Mouse (Mus musculus) c-Kit-positive CD71-positive TER-119-negative erythroid progenitor cells, embryonic 14.5 days (primary cell): ENCODE measurements around the gene Polr3h.

ENCODE experiments used
- DNase-seq: peaks from one replicate; pipeline ENCODE4 v3.0.0-alpha.2; 2013; ENCODE audit warnings: low read depth

Gene Polr3h

DNA sequence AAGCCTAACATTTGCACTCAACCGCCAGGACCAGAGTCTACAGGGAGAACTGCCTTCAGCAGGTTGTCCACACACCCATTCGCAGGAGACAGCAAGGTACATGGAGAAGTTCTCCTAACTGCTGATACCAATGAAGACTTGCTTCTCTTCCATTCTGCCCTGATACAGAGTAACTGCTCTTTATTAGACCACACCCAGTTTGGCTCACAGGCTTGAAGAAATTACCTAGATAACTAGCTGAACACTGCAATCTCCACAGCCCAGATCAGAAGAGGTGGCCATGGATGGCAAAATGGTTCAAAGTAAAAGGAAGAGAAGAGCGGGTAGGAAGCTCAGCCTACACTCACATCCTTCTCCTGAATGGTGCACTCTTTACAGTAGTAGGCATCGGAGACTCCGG is 56.1 kb downstream of the Polr3h start:
- DNase-seq, result peak; percentile 65

DNA sequence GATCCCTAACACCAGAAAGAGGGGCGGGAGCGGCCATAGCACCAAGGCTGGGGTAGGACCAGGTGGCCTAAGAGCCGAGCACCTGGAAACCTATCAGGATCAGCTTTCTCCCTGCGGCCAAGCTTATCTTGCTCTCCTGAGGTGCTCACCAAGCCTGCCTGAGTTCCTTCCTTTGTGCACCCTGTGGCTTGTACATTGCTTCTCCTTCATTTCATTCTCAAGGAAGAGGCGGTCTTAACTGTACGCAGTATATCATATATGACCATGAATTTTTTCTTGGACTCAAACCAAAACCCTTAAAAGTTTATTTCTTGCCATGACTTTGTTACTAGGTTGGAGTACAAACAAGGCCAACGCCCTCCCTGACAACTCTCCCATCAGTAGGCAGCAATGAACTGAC is 61.8 kb downstream of the Polr3h start:
- DNase-seq, result no peak

DNA sequence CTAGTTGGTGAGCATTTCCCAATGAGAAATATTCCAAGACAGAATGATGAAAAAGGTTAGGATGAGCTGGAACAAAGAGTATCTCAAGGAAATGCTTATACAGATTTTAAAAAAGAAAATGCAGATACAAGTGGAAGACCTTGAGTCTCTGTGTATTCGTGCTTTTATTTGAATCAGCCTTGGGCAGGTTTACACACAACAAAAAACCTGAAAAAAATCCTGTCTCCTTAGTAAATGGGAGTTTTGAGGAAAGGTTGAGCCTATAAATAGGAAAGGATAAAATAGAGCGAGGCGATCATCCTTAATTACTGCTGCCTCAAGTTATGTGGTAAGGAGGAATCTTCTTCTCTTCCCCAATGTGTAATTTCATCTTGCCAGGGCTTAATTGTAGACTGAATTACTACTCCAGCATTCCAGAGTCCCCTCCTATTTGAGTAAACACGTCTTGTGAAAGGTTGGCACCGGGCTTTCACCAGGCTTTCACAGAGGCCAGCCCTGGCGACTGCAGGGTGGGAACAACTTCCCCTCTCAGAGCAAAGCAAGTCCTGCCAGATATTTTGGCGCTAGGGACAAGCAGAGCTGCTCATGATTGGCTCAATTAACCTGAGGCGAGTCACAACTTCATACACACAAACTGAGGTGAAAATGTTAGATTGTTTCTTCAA is 65.4 kb downstream of the Polr3h start:
- DNase-seq, result no peak

DNA sequence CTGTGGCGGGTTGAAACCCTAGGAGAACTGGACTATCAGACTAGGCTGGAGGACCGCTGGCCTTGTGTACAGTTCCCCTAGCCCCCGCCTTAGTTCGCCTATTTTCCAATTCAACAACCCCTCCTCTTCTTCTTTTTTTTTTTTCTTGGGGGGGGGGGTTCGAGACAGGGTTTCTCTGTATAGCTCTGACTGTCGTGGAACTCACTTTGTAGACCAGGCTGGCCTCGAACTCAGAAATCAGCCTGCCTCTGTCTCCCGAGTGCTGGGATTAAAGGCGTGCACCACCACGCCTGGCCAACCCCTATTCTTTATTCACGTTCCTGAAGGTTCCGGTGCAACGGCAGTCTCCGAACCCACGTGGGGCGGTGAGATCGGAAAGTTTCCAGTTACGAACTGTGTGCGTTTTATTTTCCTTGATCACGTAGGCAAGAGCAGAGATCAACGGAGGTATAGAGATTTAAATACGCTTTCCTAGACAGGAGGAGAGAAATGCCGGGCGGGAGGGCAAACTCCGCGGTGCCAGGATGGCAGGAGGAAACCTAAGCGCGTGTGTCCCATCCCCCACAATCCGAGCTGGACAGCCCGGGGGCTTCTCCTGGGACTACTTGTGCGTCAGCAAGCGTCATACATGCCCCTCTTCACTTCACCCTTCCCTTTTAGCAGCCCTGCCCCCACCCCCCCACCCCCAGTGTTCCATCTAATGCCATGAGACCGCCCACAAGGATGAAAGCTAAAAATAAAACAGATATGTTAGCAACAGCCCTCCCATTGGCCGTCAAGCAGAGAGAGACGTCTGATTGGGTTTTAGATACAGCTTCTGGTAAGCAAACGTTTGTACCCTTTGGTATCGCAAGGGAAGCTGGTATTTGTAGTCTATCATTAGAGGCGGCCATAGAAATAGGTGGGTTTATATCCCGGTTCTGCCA is 66.4 kb downstream of the Polr3h start:
- DNase-seq, result peak; percentile 50

DNA sequence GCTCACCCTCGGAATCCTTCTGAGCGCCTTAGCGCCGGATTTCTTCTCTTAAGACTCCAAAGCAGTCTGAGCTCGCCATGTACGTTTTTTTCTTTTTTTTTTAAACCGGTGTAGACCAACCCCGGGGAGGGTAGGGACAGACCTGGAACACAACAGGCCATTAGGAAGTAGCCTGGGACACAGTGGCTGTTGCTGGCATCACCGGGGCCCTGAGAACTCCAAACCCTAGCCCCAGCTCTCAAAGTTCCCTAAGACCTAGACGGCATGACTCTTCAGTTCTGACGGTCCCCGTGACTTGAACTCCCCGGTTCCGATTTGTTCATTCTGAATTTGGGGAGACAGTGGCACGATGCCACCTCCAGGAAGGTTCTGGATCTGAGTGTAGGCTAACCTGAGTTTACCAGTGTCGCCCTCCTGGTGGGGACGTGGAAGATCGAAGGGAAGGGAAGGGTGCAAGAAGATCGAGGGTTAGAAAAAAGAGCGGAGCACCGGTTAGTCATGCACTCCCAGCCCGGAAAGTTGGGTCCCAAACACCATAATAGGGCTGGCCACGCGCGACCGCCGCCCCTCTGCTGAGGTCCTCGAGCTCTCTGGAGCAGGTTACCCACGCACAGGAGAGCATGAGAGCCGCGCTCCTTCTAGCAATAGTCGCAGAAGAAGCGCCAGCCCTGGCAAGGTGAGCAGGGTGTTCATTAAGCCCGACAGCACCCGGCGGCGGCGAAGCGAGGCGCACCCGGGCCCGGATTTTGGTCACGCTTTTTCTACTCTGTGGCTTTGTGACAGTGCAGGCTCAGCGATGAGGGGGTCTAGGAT is 67.3 kb downstream of the Polr3h start, which contains the start of gene Tob2:
TSS of gene Tob2 (minus strand) at position 280 of the 813 bp plus-strand sequence.
- peak; percentile 44 for DNase-seq

DNA sequence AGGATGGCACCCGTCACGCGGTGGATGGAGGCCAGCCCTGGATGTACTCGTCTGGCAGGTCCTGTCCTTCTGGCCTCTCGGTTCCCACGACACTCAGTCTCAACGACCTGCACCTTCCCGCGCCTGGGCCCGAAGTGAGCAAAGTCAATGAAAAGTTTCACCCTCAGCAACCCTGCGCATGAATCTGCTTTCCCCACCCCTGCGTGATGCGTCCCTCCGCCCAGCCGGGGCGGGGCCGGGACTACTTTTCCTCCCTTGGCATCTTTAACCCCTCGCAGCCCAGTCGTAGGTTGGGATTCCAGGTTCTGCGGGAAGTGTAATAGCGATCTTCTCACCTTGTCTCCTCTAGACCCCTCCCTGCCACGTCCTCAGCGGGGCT is 67.9 kb downstream of the Polr3h start:
- peak; percentile 79 for DNase-seq

DNA sequence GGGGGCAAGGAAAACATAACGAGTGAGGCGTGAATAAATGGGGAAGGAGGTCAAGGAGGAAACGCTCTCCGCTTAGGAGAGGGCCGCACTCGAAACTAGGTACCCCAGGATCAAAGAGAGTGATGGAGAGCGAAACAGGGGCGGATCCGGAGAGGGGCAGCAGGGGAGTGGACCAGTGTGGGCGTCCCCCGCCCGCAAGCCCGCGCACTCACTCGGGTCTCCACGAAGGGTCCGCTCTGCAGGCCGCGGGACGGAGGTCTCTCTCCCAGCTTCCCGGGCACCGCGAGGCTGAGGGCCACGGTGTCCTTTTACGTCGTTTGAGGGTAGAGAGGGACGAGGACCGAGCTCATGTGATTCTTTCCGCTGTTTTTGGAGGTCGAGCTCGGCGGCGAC is 68.3 kb downstream of the Polr3h start:
- DNase-seq, result no peak

DNA sequence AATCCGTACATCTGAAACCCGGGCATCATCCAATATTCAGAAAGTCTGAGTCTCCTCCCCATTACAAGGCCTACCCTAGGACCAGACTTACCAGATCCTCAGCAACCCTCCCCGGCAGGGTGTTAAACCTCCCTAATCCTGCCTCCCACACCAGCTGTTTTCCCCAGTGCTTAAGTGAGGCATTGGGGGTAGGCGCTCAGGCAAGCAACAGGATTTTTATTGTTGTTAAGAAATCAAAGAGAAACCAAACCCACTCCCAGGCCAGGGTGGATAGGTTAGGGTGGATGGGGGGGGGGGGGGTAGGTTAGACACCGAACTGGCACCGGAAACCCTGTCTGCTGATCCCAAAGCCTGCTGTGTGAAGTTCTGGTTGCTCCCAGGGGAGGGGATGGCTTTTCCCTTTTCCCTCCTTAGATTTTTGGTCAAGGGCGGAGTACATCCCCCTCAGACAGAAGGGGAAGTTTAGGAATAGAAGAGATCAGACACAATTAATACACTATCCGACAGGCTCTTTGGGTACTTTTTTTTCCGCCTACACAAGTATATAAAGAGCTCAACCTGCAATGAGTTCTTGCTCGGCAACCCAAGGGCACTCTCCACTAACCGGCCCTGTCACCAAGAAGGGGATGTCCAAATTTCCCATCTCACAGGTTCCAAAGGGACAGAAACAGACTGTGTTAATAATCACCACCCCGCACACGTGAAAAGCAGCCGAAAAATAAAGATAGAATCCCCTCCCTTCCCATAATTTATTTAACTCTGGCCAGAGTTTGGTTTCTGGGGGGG is 68.9 kb downstream of the Polr3h start:
- DNase-seq, result no peak

DNA sequence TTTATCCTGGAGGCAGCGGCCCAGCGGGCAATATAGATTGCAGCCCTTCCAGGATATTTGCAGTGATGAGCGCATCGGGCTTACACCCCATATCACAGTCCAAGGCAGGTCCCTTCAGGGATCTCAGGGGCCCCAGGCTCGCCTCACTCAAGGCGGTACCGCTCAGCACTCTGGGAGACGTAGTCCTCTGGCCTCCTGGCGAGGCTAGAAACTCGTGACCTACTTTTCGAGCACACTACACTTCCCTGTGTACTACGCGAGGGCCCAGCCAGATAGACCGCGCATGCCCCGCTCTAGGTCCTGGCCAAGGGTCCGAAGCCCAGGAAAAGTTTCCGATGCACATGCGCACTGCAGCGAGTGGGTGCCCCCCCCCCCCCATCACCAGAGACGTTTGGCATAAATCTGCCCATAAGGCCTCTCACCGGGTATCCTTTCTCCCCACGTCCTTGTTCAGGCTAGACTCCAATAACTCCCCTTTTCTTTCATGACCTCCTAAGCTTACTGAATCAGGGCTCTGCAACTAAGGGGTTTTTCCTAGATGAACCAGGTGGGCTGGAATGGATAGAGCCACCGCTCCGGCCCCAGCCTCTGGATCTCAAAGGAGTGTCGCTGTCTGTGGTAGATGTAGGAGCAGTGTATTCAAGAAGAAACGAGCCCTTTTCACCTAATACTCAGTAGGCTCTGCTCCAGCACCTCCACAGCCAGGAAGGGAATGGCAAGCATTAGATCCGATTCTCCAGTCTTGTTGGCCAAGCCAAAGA is 69.8 kb downstream of the Polr3h start:
- DNase-seq, result peak; percentile 86

DNA sequence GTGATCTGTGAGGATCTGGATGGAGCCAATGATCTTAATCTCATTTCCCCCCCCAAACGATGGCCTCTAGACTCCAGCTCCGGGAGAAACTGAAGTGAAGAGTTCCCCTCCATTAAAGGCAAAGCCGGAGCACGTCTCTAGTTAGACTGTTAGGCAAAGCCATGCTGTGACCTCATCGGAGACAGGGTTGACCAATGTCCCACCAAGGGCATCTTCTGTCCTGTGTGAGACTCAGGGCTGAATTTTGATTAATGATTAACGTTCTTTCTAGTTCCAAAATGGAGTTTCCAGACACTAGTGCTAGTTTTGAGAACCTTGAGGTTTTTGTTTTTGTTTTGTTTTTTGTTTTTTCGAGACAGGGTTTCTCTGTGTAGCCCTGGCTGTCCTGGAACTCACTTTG is 73.0 kb downstream of the Polr3h start:
- no peak for DNase-seq

DNA sequence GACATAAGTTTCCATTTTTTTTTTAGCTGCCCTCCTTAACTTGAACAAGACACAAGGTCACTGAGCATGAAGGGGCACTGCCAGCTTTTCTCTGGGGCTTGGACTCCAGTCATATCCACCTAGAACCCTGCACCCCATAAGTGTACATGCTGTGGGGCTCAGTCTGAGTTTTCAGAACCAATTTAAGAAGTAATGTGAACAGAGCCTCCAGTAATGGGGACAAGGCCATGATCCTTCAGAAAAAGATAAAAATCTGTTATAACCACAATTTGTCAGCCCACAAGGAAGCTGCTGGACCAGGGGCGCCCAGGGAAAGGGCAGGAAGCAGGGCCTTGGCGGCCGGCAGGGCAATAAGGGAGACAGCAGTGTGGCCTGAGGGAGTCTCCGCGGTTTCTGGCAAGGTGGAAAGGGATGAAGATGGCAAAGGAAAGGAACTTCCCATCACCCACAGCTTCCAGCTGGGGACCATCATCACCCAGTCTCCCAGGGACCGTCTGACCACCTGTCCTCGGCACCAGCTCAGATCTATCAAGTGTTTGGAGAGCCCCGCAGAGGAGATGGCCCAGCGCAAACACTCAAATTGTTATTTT is 73.5 kb downstream of the Polr3h start:
- no peak for DNase-seq

DNA sequence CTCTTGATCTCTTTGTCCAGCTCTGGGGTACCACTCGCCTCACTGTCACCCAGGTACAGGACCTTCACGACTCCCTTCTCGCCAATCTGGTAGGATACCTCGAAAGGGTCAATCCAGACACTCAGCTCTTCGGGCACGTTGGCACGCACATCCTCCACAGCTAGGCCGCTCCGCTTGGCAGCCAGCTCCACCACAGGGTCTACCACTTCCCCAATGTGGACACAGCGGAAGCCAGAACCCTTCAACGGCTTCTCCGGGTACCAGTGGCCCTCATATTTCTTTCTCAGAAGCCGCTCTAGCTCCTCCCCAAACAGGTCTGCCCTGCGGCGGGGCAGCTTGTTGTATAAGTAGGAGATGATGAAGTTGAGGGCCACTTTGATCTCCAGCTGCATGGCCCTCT is 74.7 kb downstream of the Polr3h start:
- no peak for DNase-seq

DNA sequence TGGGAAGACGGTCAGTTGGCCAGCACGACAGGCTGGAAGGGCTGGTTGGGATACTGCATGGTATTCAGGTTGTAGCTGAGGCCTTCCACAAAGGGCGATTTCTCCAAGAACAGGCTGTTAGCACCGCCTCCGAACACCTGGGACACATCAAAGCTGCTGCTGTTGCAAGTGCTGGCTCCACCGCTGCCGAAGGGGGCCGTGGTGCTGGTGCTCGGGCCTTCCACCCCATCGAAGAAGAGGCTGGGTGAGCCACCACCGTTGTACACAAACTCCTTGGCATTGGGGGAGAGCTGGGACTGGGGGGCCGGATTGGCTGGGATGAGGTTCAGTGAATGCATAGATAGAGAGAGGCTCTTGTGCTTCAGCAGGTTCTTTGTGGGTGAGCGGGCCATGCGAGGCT is 75.3 kb downstream of the Polr3h start:
- no peak for DNase-seq

DNA sequence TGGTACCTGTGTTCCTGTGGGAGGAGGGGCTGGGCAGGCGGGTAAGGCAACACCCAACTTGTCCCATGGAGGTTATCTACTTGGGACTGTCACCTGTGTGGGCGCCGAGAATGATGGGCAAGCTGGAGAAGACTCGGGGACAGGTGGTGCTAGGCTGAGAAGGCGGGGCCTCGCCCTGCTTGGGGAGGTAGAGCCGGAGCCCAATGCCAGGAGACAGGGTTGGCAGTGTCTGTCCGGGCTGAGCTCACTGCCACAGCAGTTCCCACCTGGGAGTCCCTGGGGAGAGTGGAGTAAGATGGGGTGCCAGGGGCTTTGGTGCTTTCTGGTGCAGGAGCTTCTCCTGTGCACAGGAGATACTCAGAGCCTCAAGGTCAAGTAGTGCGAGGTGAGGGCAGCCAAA is 76.9 kb downstream of the Polr3h start:
- DNase-seq, result no peak

DNA sequence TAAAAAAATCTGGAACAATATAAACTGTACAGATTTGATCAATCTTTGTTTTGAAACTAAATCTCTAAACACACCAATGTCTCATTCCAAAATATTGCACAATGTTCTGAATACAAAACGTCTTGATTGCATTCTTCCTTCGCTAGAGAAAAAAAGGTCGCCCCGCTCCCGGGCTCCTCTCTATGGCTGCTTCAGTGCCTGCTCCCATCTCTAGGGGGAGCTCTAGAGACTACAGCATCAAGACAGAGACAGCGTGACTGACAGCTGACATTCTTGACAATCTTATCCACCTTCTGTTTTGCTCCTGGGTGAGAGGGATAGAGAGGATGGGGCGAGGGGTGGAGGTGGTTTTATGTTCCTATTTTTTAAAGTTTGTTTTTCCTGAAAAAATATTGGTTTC is 77.7 kb downstream of the Polr3h start:
- peak; percentile 77 for DNase-seq

DNA sequence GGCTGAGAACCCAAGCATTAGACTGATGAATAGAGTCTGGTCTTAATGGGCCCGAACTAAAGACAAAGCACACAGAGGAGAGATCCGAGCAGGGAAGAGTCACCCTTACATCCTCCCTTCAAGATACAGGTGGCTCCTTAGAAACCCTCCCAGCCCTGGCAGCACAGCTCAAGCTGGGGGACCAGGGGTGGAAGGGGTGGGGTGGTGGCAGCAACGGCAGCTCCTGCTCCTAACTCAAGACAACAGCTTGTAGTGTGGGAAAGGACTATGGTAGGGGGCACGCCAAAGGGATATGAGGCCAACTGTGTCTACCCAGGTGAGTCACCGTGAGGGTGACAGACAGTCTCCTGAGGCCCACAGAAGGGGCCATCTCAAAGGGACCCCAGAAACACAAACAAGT is 78.2 kb downstream of the Polr3h start:
- no peak for DNase-seq

DNA sequence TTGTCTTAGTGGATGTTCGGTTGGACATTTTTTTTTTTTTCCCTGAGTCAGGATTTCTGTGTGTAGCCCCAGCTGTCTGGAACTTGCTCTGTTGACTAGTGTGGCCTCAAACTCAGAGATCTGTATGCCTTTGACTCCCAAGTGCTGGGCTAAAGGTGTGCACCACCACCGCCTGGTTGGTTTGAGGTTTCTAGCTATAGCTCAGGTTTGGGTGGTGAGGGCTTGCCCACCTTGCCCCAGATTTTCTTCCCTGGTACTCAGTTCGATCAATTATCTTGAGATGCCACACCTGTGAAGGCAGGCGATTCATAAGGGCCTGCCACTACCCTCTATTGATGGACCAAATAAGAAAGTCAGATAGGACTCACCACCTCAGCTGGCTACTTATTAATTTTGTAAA is 78.9 kb downstream of the Polr3h start:
- DNase-seq, result no peak

DNA sequence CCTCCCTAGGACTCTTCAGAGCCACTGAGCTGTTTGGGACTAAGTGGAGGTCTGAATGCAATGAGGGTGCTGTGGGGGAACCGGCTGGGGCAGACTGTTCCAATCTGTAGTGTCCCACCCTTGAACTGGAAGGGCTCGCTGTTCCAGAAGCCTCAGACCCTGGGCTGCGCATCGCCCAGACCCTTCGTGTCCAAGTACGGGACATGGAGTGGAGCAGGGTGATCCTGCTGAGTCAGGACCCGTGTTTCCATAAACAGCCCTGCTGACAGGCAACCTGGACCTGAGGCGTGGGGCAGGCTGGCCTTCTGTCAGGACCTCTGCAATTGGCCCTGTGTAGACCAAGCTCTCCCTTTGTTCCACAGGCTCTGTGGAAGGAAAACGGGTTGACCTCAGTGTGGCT is 79.3 kb downstream of the Polr3h start:
- no peak for DNase-seq

DNA sequence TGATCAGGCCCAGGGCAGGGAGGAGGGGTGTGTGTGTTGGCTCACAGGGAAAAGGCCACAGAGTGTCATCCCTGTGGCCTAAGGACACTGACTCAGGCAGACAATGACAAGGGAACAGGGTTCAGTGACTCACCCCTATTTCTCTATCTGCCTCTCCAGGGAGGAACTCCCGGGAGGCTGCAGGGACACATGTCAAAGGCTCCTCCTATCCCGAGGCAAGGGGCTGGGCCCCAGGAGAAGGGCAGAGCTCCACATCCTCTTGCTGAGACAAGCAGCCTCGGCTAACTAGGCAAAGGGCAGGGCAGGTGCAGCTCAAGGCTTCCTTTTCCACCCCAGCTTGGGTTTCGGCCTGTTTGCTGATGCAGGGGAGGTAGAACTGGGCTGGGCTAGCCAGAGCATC is 80.3 kb downstream of the Polr3h start:
- DNase-seq, result no peak

DNA sequence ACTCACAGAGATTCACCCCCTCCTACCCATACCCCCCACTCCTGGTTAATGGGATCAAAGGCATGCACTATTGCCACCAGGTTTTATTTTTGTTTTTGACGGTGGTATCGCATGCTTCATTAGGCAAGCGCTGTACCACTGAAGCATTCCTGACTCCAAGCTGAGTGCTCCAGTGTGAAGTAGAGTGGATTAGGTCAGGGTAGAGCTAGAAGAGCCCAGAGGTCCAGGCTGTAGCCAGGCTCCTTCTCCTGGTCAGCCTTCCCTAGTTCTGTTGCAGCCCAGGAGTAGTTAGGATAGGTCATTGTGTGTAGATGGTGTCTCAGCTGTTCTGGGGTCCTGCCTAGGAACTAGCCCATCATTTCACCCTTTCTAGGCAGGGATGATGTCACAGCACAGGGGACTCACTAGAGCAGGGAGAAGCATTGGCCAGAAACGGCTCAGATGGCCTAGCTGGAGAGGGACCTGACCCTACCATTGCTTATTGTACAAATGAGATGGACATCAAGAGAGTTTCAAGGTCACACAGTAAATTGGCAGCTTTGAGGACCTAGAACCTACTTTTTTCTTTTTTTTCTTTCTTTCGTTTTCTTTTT is 80.9 kb downstream of the Polr3h start:
- DNase-seq, result no peak
